Mouse (Mus musculus): ENCODE results near the gene Cnp. TPM values are rescaled to one million over a fixed set of nuclear protein-coding genes. Genes with fewer than 3 reads are reported as not detected.

Gene Cnp
- polyA plus RNA-seq, 1 experiment from 2014 or later: 22.7 TPM

- Histone ChIP-seq H3K36me3 (peaks cover 14% of the 10 kb centered on the region), H3K9me3 (no peaks in the 10 kb centered on the region), H3K27me3 (ENCODE audit: insufficient read depth, poor library complexity, severe bottlenecking) (no peaks in the 10 kb centered on the region), H3K4me1 (replicated peaks) (peaks cover 36% of the 10 kb centered on the region), H3K27ac (peak within 1 kb of the TSS; percentile 96), H3K4me3 (peak within 1 kb of the TSS; percentile 85)
- under 1% methylated on average over 36 of the region's 36 CpGs for WGBS
- DNase-seq (ENCODE audit: low spot score): peak; percentile 78
Observed at GRCm38 (mm10) chr11:100618761-100619484, 44.2 kb downstream of the Cnp start, which contains the start of gene Nkiras2. Nkiras2 (plus strand) TSS chr11:100619244.

GRCm38 (mm10) chr11:100619485-100619975 is 44.8 kb downstream of the Cnp start:
- no peaks in the 10 kb centered on the region for H3K27me3 ChIP-seq (ENCODE audit: insufficient read depth, poor library complexity, severe bottlenecking)
- WGBS: under 1% methylated on average over 40 of the region's 40 CpGs
- DNase-seq (ENCODE audit: low spot score): peak; percentile 99
- H3K36me3 ChIP-seq: peaks cover 15% of the 10 kb centered on the region
- H3K4me1 ChIP-seq (replicated peaks): peaks cover 40% of the 10 kb centered on the region
- H3K4me3 ChIP-seq: peak overlapping the region; percentile 85
- H3K9me3 ChIP-seq: no peaks in the 10 kb centered on the region
- peak overlapping the region; percentile 96 for H3K27ac ChIP-seq

GRCm38 (mm10) chr11:100619982-100620381 is 45.3 kb downstream of the Cnp start, which contains the start of gene Dnajc7:
Dnajc7 (minus strand) TSS chr11:100620168.
- peaks cover 40% of the 10 kb centered on the region for H3K4me1 ChIP-seq (replicated peaks)
- no peaks in the 10 kb centered on the region for H3K9me3 ChIP-seq
- no peaks in the 10 kb centered on the region for H3K27me3 ChIP-seq (ENCODE audit: insufficient read depth, poor library complexity, severe bottlenecking)
- peak within 1 kb of the TSS; percentile 96 for H3K27ac ChIP-seq
- peaks cover 20% of the 10 kb centered on the region for H3K36me3 ChIP-seq
- no peak for DNase-seq (ENCODE audit: low spot score)
- WGBS: 5% methylated on average over 11 of the region's 11 CpGs
- peak within 1 kb of the TSS; percentile 85 for H3K4me3 ChIP-seq

- peak; percentile 95 for DNase-seq (ENCODE audit: low spot score)
- peaks cover 36% of the 10 kb centered on the region for H3K4me1 ChIP-seq (replicated peaks)
- H3K27ac ChIP-seq: peak overlapping the region; percentile 92
- peaks cover 35% of the 10 kb centered on the region for H3K36me3 ChIP-seq
- no peaks in the 10 kb centered on the region for H3K27me3 ChIP-seq (ENCODE audit: insufficient read depth, poor library complexity, severe bottlenecking)
- H3K4me3 ChIP-seq: peak overlapping the region; percentile 90
- no peaks in the 10 kb centered on the region for H3K9me3 ChIP-seq
- WGBS: under 1% methylated on average over 24 of the region's 24 CpGs
Observed at GRCm38 (mm10) chr11:100622714-100623113, 48.0 kb downstream of the Cnp start.

GRCm38 (mm10) chr11:100623867-100624266 is 49.2 kb downstream of the Cnp start:
- H3K9me3 ChIP-seq: no peaks in the 10 kb centered on the region
- H3K27ac ChIP-seq: no peak overlapping the region
- peaks cover 35% of the 10 kb centered on the region for H3K36me3 ChIP-seq
- 75% methylated on average over 5 of the region's 5 CpGs for WGBS
- no peak for DNase-seq (ENCODE audit: low spot score)
- peak overlapping the region; percentile 90 for H3K4me3 ChIP-seq
- H3K27me3 ChIP-seq (ENCODE audit: insufficient read depth, poor library complexity, severe bottlenecking): no peaks in the 10 kb centered on the region
- H3K4me1 ChIP-seq (replicated peaks): peaks cover 30% of the 10 kb centered on the region

GRCm38 (mm10) chr11:100625754-100626700 is 51.3 kb downstream of the Cnp start:
- 94% methylated on average over 23 of the region's 23 CpGs for WGBS
- H3K4me3 ChIP-seq: no peak overlapping the region

GRCm38 (mm10) chr11:100626701-100627195 is 52.0 kb downstream of the Cnp start:
- Histone ChIP-seq H3K4me3 (no peak overlapping the region), H3K27me3 (ENCODE audit: insufficient read depth, poor library complexity, severe bottlenecking) (no peaks in the 10 kb centered on the region), H3K27ac (no peak overlapping the region), H3K36me3 (peaks cover 35% of the 10 kb centered on the region), H3K9me3 (no peaks in the 10 kb centered on the region), H3K4me1 (replicated peaks) (peaks cover 35% of the 10 kb centered on the region)
- peak; percentile 66 for DNase-seq (ENCODE audit: low spot score)
- WGBS: 25% methylated on average over 9 of the region's 9 CpGs

More at GRCm38 (mm10) chr11:100625754-100626700, 51.3 kb downstream of the Cnp start:
- no peak for DNase-seq (ENCODE audit: low spot score)
- peaks cover 35% of the 10 kb centered on the region for H3K36me3 ChIP-seq
- H3K4me1 ChIP-seq (replicated peaks): peaks cover 35% of the 10 kb centered on the region
- no peaks in the 10 kb centered on the region for H3K9me3 ChIP-seq
- H3K27ac ChIP-seq: no peak overlapping the region
- H3K27me3 ChIP-seq (ENCODE audit: insufficient read depth, poor library complexity, severe bottlenecking): no peaks in the 10 kb centered on the region

- H3K36me3 ChIP-seq: peaks cover 35% of the 10 kb centered on the region
- 93% methylated on average over 5 of the region's 5 CpGs for WGBS
- H3K27ac ChIP-seq: no peak overlapping the region
- no peaks in the 10 kb centered on the region; the same call in 1 of the 2 replicates for H3K27me3 ChIP-seq (ENCODE audit: insufficient read depth, poor library complexity, severe bottlenecking)
- no peaks in the 10 kb centered on the region for H3K9me3 ChIP-seq
- no peak for DNase-seq (ENCODE audit: low spot score)
- H3K4me1 ChIP-seq (replicated peaks): peaks cover 30% of the 10 kb centered on the region
- H3K4me3 ChIP-seq: no peak overlapping the region
Observed at GRCm38 (mm10) chr11:100628056-100628455, 53.4 kb downstream of the Cnp start.

GRCm38 (mm10) chr11:100628862-100629352 is 54.2 kb downstream of the Cnp start:
- DNase-seq (ENCODE audit: low spot score): no peak
- peaks cover 22% of the 10 kb centered on the region for H3K4me1 ChIP-seq (replicated peaks)
- H3K9me3 ChIP-seq: no peaks in the 10 kb centered on the region
- peaks cover 35% of the 10 kb centered on the region for H3K36me3 ChIP-seq
- WGBS: 61% methylated on average over 13 of the region's 13 CpGs
- H3K4me3 ChIP-seq: no peak overlapping the region
- H3K27ac ChIP-seq: peak overlapping the region; percentile 56; the same call in 1 of the 2 replicates
- H3K27me3 ChIP-seq (ENCODE audit: insufficient read depth, poor library complexity, severe bottlenecking): no peaks in the 10 kb centered on the region; the same call in 1 of the 2 replicates

GRCm38 (mm10) chr11:100634530-100634929 is 59.8 kb downstream of the Cnp start:
- Histone ChIP-seq H3K27ac (no peak overlapping the region), H3K9me3 (no peaks in the 10 kb centered on the region), H3K4me3 (no peak overlapping the region), H3K4me1 (replicated peaks) (peaks cover 7% of the 10 kb centered on the region), H3K27me3 (ENCODE audit: insufficient read depth, poor library complexity, severe bottlenecking) (peaks cover 19% of the 10 kb centered on the region), H3K36me3 (no peaks in the 10 kb centered on the region)
- 78% methylated on average over 7 of the region's 7 CpGs for WGBS
- no peak for DNase-seq (ENCODE audit: low spot score)

GRCm38 (mm10) chr11:100640159-100640906 is 65.6 kb downstream of the Cnp start:
- peaks cover 15% of the 10 kb centered on the region for H3K4me1 ChIP-seq (replicated peaks)
- H3K27me3 ChIP-seq (ENCODE audit: insufficient read depth, poor library complexity, severe bottlenecking): peaks cover 50% of the 10 kb centered on the region
- no peaks in the 10 kb centered on the region for H3K36me3 ChIP-seq
- peak overlapping the region; percentile 49 for H3K4me3 ChIP-seq
- no peaks in the 10 kb centered on the region for H3K9me3 ChIP-seq
- DNase-seq (ENCODE audit: low spot score): peak; percentile 68
- peak overlapping the region; percentile 13; the same call in 1 of the 2 replicates for H3K27ac ChIP-seq
- WGBS: 8% methylated on average over 52 of the region's 52 CpGs
